Mouse (Mus musculus): ENCODE data around the gene Zim1. TPM values are rescaled to one million over a fixed set of nuclear protein-coding genes. Genes with fewer than 3 reads are reported as not detected.

Zim1 gene
- total RNA-seq (2023): not detected

DNA sequence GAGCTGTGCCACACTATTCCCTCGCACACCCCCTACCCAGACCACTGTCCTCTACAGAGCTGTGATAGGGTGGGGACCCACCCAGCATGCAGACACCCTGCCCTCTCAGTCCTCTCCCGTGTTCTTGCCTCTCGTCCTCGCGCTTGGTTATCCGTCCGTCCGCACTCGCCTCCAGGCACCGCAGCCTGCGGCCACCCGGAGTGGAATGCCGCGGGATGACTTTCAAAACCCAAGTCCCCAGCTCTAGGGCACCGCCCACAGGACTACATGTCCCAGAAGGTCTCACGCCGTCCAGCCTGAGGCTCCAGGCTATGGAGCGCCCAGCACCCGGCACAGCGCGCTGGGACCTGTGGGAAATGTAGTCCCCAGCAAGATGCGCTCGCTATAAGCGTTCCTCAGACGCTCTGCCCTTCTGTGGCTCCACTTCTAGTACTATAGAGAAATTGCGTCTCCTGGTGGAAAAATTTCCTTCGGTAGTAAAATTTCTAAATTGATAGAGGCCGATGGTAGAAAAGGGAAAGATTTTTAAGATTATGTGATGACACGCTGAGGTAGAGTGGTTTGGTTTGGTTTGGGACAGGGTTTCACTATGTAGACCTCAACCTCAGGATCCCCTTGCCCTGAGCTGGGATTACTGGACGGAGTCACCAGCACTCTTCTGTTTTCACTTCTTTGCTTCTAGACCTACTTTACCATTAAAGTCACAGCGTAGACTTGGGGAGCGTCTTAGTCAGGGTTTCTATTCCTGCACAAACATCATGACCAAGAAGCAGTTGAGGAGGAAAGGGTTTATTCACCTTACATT, at the start of gene Zim1:
Zim1 (minus strand) TSS at position 210 of the 805 bp plus-strand sequence.

GRCm38 (mm10) chr7:6730241-6730640, 34.0 kb upstream of the Zim1 start, which contains the start of the genes Peg3 and Usp29:
TSS of gene Peg3 (minus strand) at chr7:6730431.
TSS of gene Usp29 (plus strand) at chr7:6730578.

Other genes with a start within 250 kb of the Zim1 start
- gene Olfr1336, start 240.3 kb downstream of the Zim1 start, total RNA-seq (2023): not detected
- not detected for gene Olfr1346, start 229.3 kb downstream of the Zim1 start, total RNA-seq (2023)
- not detected for gene Olfr5, start 209.5 kb downstream of the Zim1 start, total RNA-seq (2023)
- not detected for gene Olfr1347, start 196.7 kb downstream of the Zim1 start, total RNA-seq (2023)
- not detected for gene Olfr1348, start 187.7 kb downstream of the Zim1 start, total RNA-seq (2023)
- gene Olfr1349, start 173.5 kb downstream of the Zim1 start, total RNA-seq (2023): not detected
- gene Olfr1350, start 131.6 kb downstream of the Zim1 start, total RNA-seq (2023): not detected
- not detected for gene Peg3, start 34.0 kb upstream of the Zim1 start, total RNA-seq (2023)
- not detected for gene Usp29, start 34.1 kb upstream of the Zim1 start, total RNA-seq (2023)

Data from CD8-positive naive resting alpha-beta T cell, adult 57 days (primary cell).